Mouse (Mus musculus): ENCODE data around the gene Trat1. TPM values are rescaled to one million over a fixed set of nuclear protein-coding genes. Genes with fewer than 3 reads are reported as not detected.
A peak's percentile ranks its signal among the peaks of the same experiment; 100 is the strongest.

Trat1 gene
- under 1 TPM; 0.07 to 0.38 TPM for total RNA-seq (2021)
- long read RNA-seq, experiment 1: 0 reads
- long read RNA-seq, experiment 2: 0 reads

DNA sequence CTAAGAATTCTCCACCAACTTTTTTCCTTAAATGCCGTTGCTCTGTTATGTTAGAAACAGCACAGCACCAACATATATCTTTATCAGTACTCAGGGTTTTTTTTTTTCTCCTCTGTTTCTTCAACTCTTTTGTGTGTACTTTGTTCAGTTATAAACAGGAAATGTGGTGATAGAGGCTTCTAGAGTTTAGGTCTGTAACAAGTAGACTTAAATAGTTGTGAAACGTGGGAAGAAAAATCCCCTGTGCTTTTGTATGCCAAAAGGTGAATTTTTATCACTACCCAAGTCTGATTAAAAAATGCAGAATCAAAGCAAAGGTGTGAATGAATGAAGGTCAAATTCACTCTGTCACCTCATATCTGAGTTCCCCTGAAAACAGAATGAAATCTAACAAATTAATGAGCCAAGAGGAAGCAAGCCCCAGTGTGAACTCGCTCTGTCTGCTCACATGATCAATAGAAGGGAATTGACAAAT is at the start of gene Trat1:
Trat1 (minus strand) TSS at position 51 of the 475 bp plus-strand sequence.
- intact Hi-C loops (cut with DNase I): no loop called here

DNA sequence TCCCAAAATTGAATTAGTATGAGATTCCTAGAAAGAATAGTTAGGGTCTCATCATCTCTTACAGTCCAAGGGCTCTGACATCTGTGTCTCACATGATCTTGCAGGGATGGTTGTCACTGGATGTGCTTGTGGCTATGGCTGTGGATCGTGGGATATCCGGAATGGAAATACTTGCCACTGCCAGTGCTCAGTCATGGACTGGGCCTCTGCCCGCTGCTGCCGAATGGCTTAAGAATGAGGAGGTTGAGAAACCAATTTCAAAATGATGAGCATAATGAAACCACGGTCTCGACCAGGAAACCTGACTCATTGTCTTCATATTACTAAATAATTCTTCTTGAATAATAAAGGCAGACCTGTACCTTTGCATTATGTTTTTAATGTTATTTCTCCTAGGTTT is 46.7 kb upstream of the Trat1 start:
- DNase-seq (ENCODE audit: low spot score in 2 of 2): no peak
- intact Hi-C loops (cut with DNase I): no loop called here

More for the DNA sequence above, at the start of gene Trat1:
- no peak for DNase-seq (ENCODE audit: low spot score in 2 of 2)

DNA sequence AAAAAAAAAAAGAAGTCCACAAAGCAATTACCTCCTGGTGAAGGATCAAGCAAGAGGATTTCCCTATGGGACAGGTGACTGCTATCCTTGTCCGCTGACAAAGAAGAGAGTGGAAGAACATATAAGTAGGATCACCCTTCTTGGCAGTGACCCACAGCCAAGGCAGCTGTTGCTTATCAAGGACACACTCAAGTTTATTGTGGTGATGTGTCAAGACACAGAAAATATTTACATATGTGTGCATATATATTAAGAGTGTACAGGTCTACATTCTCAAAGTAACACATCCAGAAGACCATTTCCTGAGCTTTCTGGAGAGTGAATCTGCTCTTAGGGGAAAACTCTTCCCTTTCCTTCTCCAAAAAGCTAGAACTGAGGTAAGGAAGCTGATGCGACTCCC is 44.9 kb upstream of the Trat1 start, which contains the start of gene Retnlb:
Retnlb (plus strand) TSS at position 162 of the 400 bp plus-strand sequence.
- intact Hi-C loops (cut with DNase I): no loop called here
- no peak for DNase-seq (ENCODE audit: low spot score in 2 of 2)

DNA sequence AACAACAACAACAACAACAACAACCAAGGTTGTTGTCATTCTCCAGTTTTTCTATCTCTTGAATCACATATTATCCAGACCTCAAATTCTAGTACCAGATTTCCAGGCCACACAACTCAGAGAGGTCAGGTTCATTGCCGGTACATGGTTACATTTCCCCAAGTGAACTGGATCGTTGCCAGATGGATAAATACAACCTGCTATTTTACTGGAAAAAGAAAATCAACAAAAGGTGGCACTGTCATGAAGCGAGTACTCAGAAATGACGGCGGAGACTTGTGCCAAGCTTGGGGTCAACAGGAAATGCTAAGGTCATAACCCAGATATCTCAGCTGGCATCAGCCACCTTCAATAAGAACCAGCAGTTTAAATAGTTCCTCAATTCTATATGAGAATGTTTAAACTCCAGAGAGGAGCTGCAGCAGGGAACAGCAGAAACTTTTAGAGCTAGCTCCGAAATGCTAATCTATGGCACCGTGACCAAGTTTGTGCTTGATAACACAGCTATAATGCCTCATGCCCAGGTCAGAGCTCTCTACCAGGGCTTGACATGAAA is 40.1 kb upstream of the Trat1 start:
- no peak for DNase-seq (ENCODE audit: low spot score in 2 of 2)
- intact Hi-C loops (cut with DNase I): no loop called here

DNA sequence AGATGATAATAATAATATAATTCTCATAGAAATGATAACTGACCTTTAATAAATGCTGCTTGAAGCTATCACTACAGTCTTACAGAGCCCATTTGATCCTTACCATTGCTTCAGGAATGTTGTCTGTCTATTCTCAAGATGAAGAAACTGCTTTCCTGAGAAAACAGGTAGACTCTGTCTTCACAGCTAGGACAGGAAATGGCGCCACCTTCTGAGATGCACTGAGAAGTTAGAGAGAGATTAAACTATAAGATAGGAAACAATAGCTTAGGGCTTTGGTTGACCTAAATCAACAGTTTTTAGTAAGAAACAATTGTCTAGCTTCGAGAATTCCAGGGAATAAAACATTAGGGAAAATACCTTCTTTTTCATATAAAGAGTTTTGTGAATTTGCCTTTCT is 37.6 kb upstream of the Trat1 start:
- DNase-seq (ENCODE audit: low spot score in 2 of 2): peak in 1 of 2 experiments; percentile 25
- intact Hi-C loops (cut with DNase I): no loop called here

DNA sequence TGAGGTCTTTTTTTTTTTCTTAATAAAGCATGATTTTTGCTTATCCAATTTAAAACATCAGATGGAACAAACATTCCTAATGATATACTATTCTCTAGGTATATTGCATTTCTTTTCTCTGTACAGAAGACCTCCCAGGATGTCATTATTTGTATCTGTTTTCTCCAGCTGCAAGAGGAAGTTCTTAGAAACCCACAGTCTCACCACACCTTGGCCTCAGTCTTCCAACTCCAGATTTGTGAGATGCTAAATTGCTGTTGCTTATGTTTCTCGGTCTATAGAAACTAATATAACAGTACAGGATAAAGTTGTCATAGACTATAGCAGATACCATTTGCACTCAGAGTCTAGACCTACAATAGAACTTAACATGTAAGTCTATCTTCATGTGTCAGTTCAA is 34.7 kb upstream of the Trat1 start:
- intact Hi-C loops (cut with DNase I): no loop called here
- no peak for DNase-seq (ENCODE audit: low spot score in 2 of 2)

DNA sequence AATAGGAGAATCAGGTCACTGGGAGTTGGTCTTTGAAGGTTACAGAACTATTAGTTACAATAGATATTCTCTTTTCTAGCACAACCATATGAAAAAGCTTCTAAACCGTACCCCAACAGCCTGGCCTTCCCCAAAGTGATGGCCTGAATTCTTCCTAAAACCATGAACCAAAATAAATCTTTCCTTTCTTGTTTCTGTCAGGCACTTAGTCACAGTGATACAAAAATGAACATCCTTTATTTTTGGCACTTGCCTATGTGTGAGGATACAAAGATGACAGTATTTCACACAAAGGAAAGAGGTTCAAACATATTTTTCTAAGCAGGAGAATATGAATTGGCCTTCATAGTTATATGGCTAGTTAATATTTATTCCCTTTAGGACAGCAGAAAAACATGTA is 33.6 kb upstream of the Trat1 start:
- intact Hi-C loops (cut with DNase I): no loop called here
- peak in 1 of 2 experiments; percentile 8 for DNase-seq (ENCODE audit: low spot score in 2 of 2)

DNA sequence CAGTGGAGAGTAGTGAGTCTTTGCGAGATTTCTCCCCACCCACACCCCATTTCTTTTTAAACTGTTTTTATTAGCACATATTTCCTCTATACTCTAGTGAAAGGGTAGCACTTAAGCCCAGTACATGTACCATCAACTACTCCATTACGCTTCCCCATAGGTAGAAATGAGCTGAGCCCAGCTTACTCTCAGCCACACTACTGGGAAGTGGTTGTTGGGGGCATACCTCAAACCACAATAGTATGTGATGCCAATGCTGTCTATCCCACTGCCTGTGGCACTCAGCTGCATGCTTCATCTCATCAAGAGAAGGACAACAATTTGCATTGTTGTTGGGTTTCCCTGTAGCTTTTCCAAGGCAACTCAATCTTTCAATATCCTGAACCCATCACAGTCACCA is 29.1 kb upstream of the Trat1 start:
- no peak for DNase-seq (ENCODE audit: low spot score in 2 of 2)
- intact Hi-C loops (cut with DNase I): no loop called here

DNA sequence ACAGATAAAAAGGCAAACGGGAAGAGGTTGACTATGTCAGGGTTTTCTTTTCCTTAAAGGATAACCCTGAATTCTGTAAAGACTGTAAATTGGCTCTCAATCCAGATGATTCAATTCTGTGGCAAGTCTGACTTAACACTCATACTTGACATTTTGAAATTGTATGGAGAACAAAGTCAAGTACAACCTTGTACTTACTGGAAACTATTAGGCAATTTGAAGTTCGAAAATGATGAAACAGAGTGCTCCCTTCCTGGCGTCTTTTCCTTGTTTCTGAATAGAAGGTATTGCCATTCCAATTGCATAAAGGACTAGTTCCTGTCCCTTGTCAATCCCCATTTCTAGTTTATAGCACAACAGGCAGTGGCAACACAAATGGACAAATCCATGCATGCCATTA is 27.6 kb upstream of the Trat1 start:
- DNase-seq (ENCODE audit: low spot score in 2 of 2): no peak
- intact Hi-C loops (cut with DNase I): no loop called here

DNA sequence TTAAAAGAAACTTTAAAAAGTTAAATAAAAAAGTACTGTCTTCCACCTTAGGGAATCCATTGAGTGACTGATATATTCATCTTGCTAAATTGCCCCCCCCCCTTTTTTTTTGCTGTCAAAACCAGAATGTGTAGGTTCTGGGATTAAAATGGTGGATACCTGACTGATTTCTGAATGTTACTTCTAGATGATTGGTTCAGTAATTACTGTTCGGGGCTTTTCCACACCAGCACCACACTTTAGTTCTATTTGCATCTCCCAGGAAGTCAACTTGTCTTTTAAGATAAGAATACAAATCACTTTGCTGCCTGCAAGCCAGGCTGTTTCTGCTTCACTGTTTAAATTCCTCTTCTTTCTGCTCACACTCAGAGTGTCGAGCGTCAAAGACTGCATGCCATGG is 26.5 kb upstream of the Trat1 start:
- no peak for DNase-seq (ENCODE audit: low spot score in 2 of 2)

DNA sequence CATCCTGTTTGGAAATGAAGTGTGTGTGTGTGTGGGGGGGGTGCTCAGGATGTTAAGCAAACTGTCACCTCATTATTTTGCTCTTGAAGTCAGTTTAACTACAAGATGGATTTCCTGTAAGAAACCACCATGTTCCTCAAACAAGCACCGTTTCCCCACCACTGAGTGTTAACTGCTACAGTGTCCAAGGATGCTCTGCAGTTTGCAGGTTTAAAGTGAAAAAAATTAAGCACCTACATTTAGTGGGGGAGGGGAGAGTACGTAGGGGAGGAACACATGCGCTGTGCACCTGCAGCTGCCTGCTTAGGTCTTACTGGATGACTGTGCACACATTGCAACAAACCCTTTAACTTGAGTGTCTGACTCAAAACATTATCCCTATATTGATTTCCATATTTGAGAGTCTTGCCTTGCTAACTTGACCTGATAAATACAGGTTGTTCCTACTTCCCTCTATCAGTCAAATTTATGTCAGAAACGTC is 16.9 kb upstream of the Trat1 start:
- DNase-seq (ENCODE audit: low spot score in 2 of 2): no peak
- intact Hi-C loops (cut with DNase I): no loop called here

More for the DNA sequence above, 26.5 kb upstream of the Trat1 start:
- intact Hi-C loops (cut with DNase I): no loop called here

DNA sequence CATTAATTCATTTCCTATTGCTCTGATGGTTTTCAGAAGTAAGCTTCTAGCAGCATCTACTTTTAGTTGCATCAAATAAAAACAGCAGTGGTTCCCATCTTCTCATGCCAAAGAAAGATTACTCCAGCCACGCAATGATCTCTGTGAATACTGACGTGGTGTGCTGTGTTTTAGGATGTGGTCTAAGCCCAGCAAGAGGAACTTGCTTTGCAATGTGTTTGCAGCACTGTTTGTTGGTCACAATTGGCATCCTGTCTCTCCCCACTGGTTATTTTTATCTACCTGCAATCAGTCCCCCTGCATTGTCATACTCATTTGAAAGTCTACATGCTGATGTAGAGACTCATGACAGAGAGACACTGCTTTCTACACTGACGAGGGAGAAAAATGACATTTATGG is 14.4 kb upstream of the Trat1 start:
- intact Hi-C loops (cut with DNase I): no loop called here
- DNase-seq (ENCODE audit: low spot score in 2 of 2): no peak

DNA sequence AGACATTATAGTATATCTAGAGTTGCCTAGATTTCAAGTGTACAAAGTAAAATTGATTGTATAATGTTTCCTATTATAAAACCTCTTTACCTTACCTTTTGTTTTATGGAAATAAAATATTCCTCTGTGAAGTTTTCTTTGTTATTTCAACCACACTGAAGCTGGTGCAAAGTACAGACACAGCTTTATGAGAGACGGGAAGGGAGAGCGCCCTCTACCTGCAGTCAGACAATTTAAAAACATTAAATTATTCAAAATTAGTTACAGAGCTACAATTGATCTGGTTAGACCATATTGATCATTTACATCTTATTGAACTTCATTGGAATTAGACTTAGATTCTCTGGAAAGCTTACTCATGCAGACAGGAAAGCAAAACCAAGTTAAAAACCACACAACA is 5.4 kb upstream of the Trat1 start:
- intact Hi-C loops (cut with DNase I): no loop called here
- DNase-seq (ENCODE audit: low spot score in 2 of 2): no peak

DNA sequence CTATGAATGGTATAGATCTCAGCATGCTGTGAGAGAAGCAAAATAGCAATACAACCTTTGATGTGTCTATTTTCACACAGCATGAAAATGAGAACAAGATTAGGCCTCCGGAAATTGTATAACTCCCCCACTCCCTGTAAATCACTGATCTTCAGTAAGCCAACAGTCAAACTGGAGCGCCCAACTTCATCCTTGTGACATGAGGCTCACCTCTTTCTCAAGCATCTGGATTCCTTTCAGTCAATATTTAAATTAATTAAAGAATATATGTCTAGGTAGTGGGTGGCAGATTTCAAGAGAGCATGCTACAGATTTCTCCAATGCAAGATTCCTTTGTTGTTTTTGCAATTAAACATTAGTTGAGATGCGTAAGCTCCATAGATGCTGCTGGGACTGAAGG is 2.6 kb downstream of the Trat1 start:
- DNase-seq (ENCODE audit: low spot score in 2 of 2): no peak
- intact Hi-C loops (cut with DNase I): no loop called here

DNA sequence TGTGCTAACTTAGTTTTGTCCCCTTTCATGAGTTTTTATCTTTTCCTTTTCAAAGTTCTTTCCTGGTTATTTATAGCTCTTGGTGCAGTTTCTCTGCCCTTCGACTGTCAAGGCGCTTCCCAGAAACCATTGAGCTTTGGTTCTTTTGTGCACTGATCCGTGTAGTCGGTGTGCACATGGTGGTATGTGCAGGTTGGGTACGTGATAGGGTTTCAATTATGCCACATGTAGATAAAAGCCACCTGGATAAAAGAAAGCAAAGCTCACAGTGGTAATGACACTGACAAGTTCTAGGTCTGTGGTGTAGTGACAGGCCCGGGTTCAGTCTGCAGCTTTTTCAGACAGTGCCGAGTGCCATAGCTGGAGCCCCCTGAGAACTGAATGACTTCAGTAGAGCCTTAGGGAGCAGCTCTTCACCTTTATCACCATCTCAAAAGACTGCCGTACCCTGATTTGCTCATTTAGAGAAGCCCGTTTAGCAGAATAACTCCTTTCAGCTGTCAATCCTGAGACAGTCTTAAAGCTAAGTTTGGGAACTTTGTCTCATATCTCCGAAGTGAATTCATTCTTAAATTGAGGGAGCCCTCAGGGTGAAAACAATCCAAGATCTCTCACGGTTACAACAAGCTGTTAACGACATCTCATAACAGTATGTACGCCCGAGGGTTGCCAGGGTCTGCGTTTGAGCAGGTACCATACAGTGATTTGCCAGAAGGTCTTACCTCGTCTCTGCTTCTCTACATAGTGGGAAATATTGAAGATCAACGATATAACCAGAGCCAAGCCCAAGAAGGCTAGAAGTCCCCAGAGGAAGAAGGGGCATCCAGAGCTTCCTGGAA is 11.0 kb downstream of the Trat1 start:
- no peak for DNase-seq (ENCODE audit: low spot score in 2 of 2)

DNA sequence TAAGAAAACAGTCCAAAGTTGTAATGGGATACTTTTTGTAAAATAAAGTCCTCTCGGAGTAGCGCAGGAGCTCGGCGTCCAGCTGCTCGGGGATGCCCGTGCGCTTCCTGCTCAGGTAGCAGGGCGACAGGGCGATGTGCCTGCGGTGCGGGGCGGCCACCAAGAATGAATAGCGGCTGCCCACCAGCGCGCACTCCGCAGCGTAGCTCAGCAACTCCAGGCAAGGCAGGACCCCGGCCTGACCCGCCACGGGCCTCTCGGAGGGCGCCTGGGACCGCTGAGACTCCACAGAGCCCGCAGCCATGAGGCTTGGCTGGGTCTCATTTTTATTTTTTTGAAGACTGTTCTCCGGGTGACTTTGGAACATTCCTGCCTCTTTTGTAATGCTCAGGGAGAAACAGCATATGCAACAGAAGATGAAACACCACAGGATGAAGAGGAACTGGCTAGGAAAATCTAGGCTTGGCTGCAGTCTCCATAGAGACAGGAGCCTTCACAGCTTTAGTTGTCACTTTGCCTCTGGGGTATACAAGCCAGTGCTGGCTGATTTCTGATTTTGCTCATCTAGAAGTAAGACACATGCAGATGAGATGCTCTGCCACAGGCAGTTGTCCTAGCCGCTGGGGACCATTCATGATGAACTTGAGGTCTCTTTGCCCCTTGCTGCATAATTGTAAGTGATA is 21.5 kb downstream of the Trat1 start:
- intact Hi-C loops (cut with DNase I): no loop called here
- peak; percentile 3 for DNase-seq (ENCODE audit: low spot score in 2 of 2)

More for the DNA sequence above, 11.0 kb downstream of the Trat1 start:
- intact Hi-C loops (cut with DNase I): no loop called here

DNA sequence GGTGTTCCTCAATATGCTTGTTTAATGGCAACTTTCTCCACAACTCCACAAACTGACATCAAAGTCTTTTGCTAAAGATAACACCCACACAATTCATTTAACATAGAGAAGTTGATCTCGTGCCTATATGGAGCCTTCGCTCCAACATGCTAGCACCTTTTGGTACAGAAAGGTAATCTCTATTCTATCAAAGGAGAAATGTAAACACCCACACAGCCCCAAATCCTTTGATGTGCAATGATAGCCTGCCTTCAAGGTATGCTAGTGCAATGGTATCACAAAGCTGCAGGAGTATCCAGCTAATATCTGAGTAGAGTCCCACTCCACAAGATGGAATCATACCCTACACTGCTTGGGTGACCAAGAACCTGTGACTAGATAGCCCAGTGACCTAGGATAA is 26.4 kb downstream of the Trat1 start:
- no peak for DNase-seq (ENCODE audit: low spot score in 2 of 2)
- intact Hi-C loops (cut with DNase I): no loop called here

DNA sequence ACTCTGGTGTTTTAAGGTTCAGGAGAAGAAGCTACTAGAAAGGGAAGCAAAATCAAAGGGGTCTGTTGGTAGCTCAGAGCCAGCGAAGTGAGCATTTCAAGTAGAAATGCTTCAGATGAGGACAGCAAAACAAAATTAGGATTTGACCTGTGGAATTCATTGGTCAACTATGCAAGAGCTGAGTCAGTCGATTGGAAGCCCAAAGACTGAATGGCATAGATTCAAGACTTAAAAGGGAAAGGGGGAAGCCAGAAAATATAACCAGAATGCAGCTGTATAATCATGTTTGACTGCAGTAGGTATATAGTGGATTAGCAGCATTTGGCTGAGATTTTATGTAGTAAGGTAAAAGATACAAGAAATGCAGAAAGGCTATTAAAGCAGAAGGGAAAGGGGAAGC is 26.8 kb downstream of the Trat1 start:
- DNase-seq (ENCODE audit: low spot score in 2 of 2): no peak
- intact Hi-C loops (cut with DNase I): no loop called here

DNA sequence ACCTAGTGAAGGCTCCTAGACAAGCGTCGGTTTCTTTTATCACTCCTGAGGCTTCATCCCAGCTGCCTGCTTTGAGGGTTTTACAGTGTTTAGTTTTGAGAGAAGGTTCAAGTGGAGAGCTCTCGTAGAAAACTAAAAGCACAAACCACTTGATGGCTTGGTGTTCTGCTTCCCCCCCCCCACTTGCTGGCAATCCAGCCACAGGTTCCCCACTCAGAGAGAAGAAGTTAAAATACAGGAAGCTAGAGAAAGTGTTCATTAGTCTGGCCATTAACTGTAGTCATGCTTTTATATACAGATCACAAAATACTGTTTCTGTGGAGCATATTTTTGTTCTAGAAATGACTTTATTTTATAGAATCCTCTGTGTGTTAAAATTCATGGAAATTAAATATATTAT is 30.3 kb downstream of the Trat1 start:
- intact Hi-C loops (cut with DNase I): no loop called here
- DNase-seq (ENCODE audit: low spot score in 2 of 2): no peak

DNA sequence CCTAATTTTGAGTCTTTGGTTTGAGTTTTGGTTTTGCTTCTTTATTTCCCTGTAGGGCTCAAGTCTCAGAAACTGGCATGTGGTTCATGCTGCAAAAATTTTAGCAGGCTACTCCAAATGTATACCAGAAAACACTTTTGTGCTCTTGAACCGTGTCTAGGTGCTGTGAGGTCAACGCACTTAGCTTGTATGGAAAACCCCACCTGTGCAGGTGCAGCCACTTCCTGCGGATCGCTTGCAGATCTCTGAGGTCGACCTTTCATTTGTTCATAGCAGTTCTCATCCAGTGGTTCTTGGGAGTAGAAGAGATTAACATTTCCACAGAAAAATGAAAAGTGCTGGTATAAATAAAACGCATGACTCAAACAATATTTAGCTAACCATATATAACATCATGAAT is 31.8 kb downstream of the Trat1 start:
- intact Hi-C loops (cut with DNase I): no loop called here
- DNase-seq (ENCODE audit: low spot score in 2 of 2): no peak
